Comparison of ENCODE assay signal across 9 mouse cellular contexts in genomic region chr12:86867271-86868223, GRCm38 (mm10). TPM values are rescaled to one million over a fixed set of nuclear protein-coding genes. Genes with fewer than 3 reads are reported as not detected.
DNase-seq lines count a peak whose midpoint lies in the region; ATAC-seq lines count a peak whose summit lies in the region.
"Had no signal": no experiment of that assay in that cellular context is flagged by ENCODE, and none has a peak within 500 bp of the region (broad histone marks: within the 10 kb centered on the region; RNA-seq: fewer than 3 reads in every experiment).

No protein-coding gene starts in this region.

- no peak overlapping the region for H3K4me2 ChIP-seq in hindbrain, embryonic 13.5 days
- H3K4me2 ChIP-seq in hindbrain, embryonic 16.5 days (ENCODE audit: low read length), result no peak overlapping the region
- 0 out of 2 replicates have a peak overlapping the region, but pooled peaks have one; percentile 25 for H3K4me2 ChIP-seq in kidney, embryonic 16.5 days (replicated peaks; ENCODE audit: low read depth, low read length)

- H3K36me3 ChIP-seq in hindbrain, embryonic 13.5 days, result no peaks in the 10 kb centered on the region
- no peaks in the 10 kb centered on the region for H3K36me3 ChIP-seq in hindbrain, embryonic 16.5 days (ENCODE audit: control insufficient read depth, insufficient read depth, low read length)
- no peaks in the 10 kb centered on the region for H3K36me3 ChIP-seq in kidney, embryonic 16.5 days (ENCODE audit: insufficient read depth, low read length)

- WGBS in hindbrain, embryonic 13.5 days, result 48% methylated on average over 14 of the region's 14 CpGs
- WGBS in hindbrain, embryonic 16.5 days, result 47% methylated on average over 14 of the region's 14 CpGs
- 43% methylated on average over 14 of the region's 14 CpGs for WGBS in kidney, embryonic 16.5 days

- H3K4me1 ChIP-seq in hindbrain, embryonic 13.5 days (replicated peaks), result peaks cover 10% of the 10 kb centered on the region
- peaks cover 2% of the 10 kb centered on the region; the same call in 1 of the 2 replicates for H3K4me1 ChIP-seq in hindbrain, embryonic 16.5 days (ENCODE audit: control insufficient read depth, insufficient read depth, low read depth, low read length)
- peaks cover 28% of the 10 kb centered on the region for H3K4me1 ChIP-seq in kidney, embryonic 16.5 days (ENCODE audit: insufficient read depth, low read length)

- peak overlapping the region; percentile 60; the same call in 1 of the 2 replicates for H3K27ac ChIP-seq in hindbrain, embryonic 13.5 days
- H3K27ac ChIP-seq in hindbrain, embryonic 16.5 days (ENCODE audit: low read depth, low read length), result no peak overlapping the region
- H3K27ac ChIP-seq in kidney, embryonic 16.5 days (ENCODE audit: low read length), result peak overlapping the region; percentile 96

- H3K9me3 ChIP-seq in hindbrain, embryonic 13.5 days, result no peaks in the 10 kb centered on the region
- no peaks in the 10 kb centered on the region for H3K9me3 ChIP-seq in hindbrain, embryonic 16.5 days (ENCODE audit: control insufficient read depth, low read length)
- 0 out of 2 replicates have a peak, but pooled peaks cover 3% of the 10 kb centered on the region for H3K9me3 ChIP-seq in kidney, embryonic 16.5 days (ENCODE audit: low read length)

- H3K9ac ChIP-seq in hindbrain, embryonic 13.5 days, result no peak overlapping the region; the same call in 1 of the 2 replicates
- no peak overlapping the region for H3K9ac ChIP-seq in hindbrain, embryonic 16.5 days (ENCODE audit: low read depth, low read length)
- H3K9ac ChIP-seq in kidney, embryonic 16.5 days (replicated peaks; ENCODE audit: low read length), result 0 out of 2 replicates have a peak overlapping the region, but pooled peaks have one; percentile 37

- H3K4me3 ChIP-seq in hindbrain, embryonic 13.5 days, result no peak overlapping the region
- no peak overlapping the region for H3K4me3 ChIP-seq in hindbrain, embryonic 16.5 days (ENCODE audit: low read length)
- no peak overlapping the region for H3K4me3 ChIP-seq in kidney, embryonic 16.5 days (ENCODE audit: low read length)

- H3K27me3 ChIP-seq in hindbrain, embryonic 13.5 days, result no peaks in the 10 kb centered on the region
- H3K27me3 ChIP-seq in hindbrain, embryonic 16.5 days (replicated peaks; ENCODE audit: control insufficient read depth, insufficient read depth, low read length), result no peaks in the 10 kb centered on the region
- no peaks in the 10 kb centered on the region for H3K27me3 ChIP-seq in kidney, embryonic 16.5 days (ENCODE audit: insufficient read depth, low read length)
- H3K27me3 ChIP-seq: CH12.LX had no signal

- DNase-seq in cerebellum, adult 9-11 months, result peak; percentile 90
- DNase-seq in heart, adult 8-10 months (ENCODE audit: low spot score), result peak; percentile 75
- no peak for DNase-seq in layer of hippocampus, postnatal 25 days (ENCODE audit: extremely low spot score in 1 of 2, low spot score in 1 of 2)
- no peak for DNase-seq in layer of hippocampus, postnatal 10 days (ENCODE audit: low spot score in 2 of 2)

- ATAC-seq in hindbrain, embryonic 13.5 days (ENCODE audit: low FRiP score), result no peak
- ATAC-seq in hindbrain, embryonic 16.5 days, result no peak
- ATAC-seq in kidney, embryonic 16.5 days (ENCODE audit: low FRiP score, low TSS enrichment), result peak; percentile 85
- peak; percentile 78 for ATAC-seq in megakaryocyte-erythroid progenitor cell, adult 5-6 weeks (replicated peaks; ENCODE audit: low FRiP score, low TSS enrichment, poor library complexity, severe bottlenecking)

RNA-seq across cellular contexts. Expression of gene Irf2bpl, which starts 17.1 kb away (rescaled TPM):
- 66.4 and 70.0 TPM in 2 replicates for polyA plus RNA-seq in hindbrain, embryonic 13.5 days (2015; fragmentation: Nextera tagmentation; extraction: Ambion mirVana)
- 49.7 and 56.6 TPM in 2 replicates for polyA plus RNA-seq in hindbrain, embryonic 16.5 days (2015; fragmentation: Nextera tagmentation; extraction: Ambion mirVana)
- total RNA-seq in heart, adult 8-10 months (2022), result 10 to 100 TPM; 26.2 to 30.4 (median 27.8) TPM
- polyA plus RNA-seq in kidney, embryonic 16.5 days (2015; fragmentation: Nextera tagmentation; extraction: Ambion mirVana), result 30.3 and 30.4 TPM in 2 replicates
- 0.76 and 0.94 TPM in 2 replicates for total RNA-seq in megakaryocyte-erythroid progenitor cell, adult 5-6 weeks (2014; fragmentation: Nextera tagmentation)
- 1.1 and 2.7 TPM in 2 replicates for total RNA-seq in megakaryocyte-erythroid progenitor cell, adult 5-6 weeks (2017)
- 10 to 100 TPM; 68.0 to 70.8 TPM for total RNA-seq in layer of hippocampus, postnatal 25 days (2021)
- 10 to 100 TPM; 77.9 to 81.5 TPM for total RNA-seq in layer of hippocampus, postnatal 10 days (2021)

Comparison
In these comparisons a context has a peak if more than half of its experiments do, and no peak if none do; other contexts are left out.
1. ATAC-seq: peak in kidney, embryonic 16.5 days (single experiment) and megakaryocyte-erythroid progenitor cell, adult 5-6 weeks (single experiment); none in hindbrain, embryonic 13.5 days (single experiment) and hindbrain, embryonic 16.5 days (single experiment).
2. DNase-seq: peak in cerebellum, adult 9-11 months (single experiment) and heart, adult 8-10 months (single experiment); none in layer of hippocampus, postnatal 25 days (0 of 2) and layer of hippocampus, postnatal 10 days (0 of 2).
3. RNA of gene Irf2bpl, which starts 17.1 kb away (total RNA-seq): 77.9 to 81.5 TPM in layer of hippocampus, postnatal 10 days, 68.0 to 70.8 TPM in layer of hippocampus, postnatal 25 days and 26.2 to 30.4 TPM in heart, adult 8-10 months; 0.76 to 2.7 TPM in megakaryocyte-erythroid progenitor cell, adult 5-6 weeks; every median in the first group is over 4 times any median in the second.